Mouse (Mus musculus) retina, embryonic 14.5 days (tissue): ENCODE measurements around the gene Plch1.

Experiments used
- DNase-seq: peaks from one replicate; pipeline ENCODE4 v3.0.0-alpha.2; 2015; ENCODE audit warnings: low spot score

Gene Plch1

DNA sequence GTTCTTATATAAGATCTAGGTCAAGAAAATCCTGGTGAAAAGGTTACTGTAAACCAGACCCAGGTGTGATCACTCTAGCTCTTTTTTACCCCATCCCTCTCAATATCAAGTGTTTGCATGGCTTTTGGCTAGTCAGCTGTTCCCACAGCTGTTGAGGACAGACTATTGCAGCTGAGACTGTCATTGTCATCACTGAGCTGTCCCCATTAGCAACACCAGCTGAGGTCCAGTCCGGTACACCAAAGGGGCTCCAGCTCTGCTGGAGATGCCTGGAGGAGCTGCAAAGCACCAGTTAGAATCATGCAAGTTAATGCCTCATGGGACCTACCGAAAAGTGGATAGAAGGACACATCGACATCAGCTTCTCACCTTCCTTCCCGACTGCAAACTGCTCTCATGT lies 206.5 kb downstream of the Plch1 start:
- peak; percentile 30 for DNase-seq

GRCm38 (mm10) chr3:63668779-63669178 lies 230.5 kb downstream of the Plch1 start:
- no peak for DNase-seq

DNA sequence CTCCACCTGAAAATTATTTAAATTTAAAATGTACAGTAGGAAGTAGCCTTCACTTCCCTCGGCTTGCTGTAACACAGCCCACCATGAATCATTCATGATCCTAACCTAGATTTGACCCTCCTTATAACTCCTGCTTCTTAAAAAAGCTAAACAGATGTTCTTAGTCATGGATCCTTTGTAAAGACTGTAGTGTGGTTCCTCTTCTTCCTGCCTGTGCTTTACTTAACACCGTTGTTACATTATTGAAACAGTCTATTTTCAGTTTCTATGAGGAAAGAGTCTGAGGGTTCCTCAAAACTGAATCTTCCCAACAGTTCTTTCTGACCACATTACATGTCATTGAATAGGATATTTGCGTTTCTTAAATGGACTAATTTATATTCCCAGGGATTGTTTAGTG lies 234.0 kb downstream of the Plch1 start:
- no peak for DNase-seq

- no peak for DNase-seq
Observed at GRCm38 (mm10) chr3:63664575-63665243, 234.6 kb downstream of the Plch1 start.
